Mouse (Mus musculus): ENCODE results near the gene Tsc22d3. TPM values are rescaled to one million over a fixed set of nuclear protein-coding genes. Genes with fewer than 3 reads are reported as not detected.
"Not testable (repeated sequence)": the region's sequence is repeated elsewhere in the genome, so short reads cannot be mapped to it uniquely, and the experiment has no call there.

The Tsc22d3 gene
- polyA plus RNA-seq, 1 experiment from 2014 or later, result 20.8 TPM

GRCm38 (mm10) chrX:140547660-140548419, 52.6 kb downstream of the Tsc22d3 start:
- Histone ChIP-seq H3K27me3 (ENCODE audit: control insufficient read depth, insufficient read depth, low read depth, low read length) (no peaks in the 10 kb centered on the region), H3K9me3 (replicated peaks; ENCODE audit: control insufficient read depth, low read length) (no peaks in the 10 kb centered on the region), H3K4me2 (ENCODE audit: low read depth, low read length) (no peak overlapping the region), H3K9ac (ENCODE audit: low read depth, low read length) (no peak overlapping the region), H3K4me3 (ENCODE audit: low read depth, low read length) (no peak overlapping the region), H3K36me3 (ENCODE audit: control insufficient read depth, insufficient read depth) (no peaks in the 10 kb centered on the region), H3K4me1 (ENCODE audit: control insufficient read depth, low read depth, low read length) (no peaks in the 10 kb centered on the region; the same call in none of the 2 replicates), H3K27ac (ENCODE audit: low read length) (no peak overlapping the region)
- 43% methylated on average over 7 of the region's 7 CpGs for WGBS (ENCODE audit: insufficient replicate concordance)
- no peak for ATAC-seq (ENCODE audit: low read depth)

DNA sequence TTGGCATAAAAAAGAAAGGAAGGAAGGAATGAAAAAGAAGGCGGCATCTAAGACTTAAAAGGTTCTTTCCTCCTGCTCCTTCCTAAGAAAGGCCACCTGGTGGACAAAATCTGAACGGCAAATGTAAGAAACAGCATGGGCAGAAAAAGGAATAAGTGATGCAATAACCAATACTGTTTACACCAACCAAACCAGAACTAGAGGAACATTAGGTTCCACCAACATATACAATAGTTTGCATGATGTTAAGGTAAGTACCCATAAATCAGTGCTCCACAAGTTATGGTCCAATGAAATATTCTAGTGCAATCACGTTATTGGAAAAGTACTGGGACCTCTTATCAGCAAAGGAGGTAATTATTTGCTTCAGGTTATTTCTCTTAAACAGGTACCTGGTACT, 55.7 kb downstream of the Tsc22d3 start:
- Histone ChIP-seq H3K27me3 (ENCODE audit: control insufficient read depth, insufficient read depth, low read depth, low read length) (no peaks in the 10 kb centered on the region), H3K4me3 (ENCODE audit: low read depth, low read length) (no peak overlapping the region), H3K36me3 (ENCODE audit: control insufficient read depth, insufficient read depth) (no peaks in the 10 kb centered on the region), H3K4me2 (ENCODE audit: low read depth, low read length) (no peak overlapping the region), H3K9me3 (replicated peaks; ENCODE audit: control insufficient read depth, low read length) (no peaks in the 10 kb centered on the region), H3K27ac (ENCODE audit: low read length) (no peak overlapping the region), H3K9ac (ENCODE audit: low read depth, low read length) (no peak overlapping the region), H3K4me1 (ENCODE audit: control insufficient read depth, low read depth, low read length) (no peaks in the 10 kb centered on the region; the same call in none of the 2 replicates)
- ATAC-seq (ENCODE audit: low read depth), result no peak
- WGBS (ENCODE audit: insufficient replicate concordance), result 37% methylated on average over 3 of the region's 3 CpGs

GRCm38 (mm10) chrX:140542938-140543673, 57.4 kb downstream of the Tsc22d3 start:
- no peaks in the 10 kb centered on the region for H3K27me3 ChIP-seq (ENCODE audit: control insufficient read depth, insufficient read depth, low read depth, low read length)
- ATAC-seq (ENCODE audit: low read depth), result peak; percentile 89
- peak overlapping the region; percentile 71 for H3K4me2 ChIP-seq (ENCODE audit: low read depth, low read length)
- H3K36me3 ChIP-seq (ENCODE audit: control insufficient read depth, insufficient read depth), result no peaks in the 10 kb centered on the region
- no peaks in the 10 kb centered on the region for H3K9me3 ChIP-seq (replicated peaks; ENCODE audit: control insufficient read depth, low read length)
- peak overlapping the region; percentile 65 for H3K4me3 ChIP-seq (ENCODE audit: low read depth, low read length)
- H3K9ac ChIP-seq (ENCODE audit: low read depth, low read length), result peak overlapping the region; percentile 65
- peak overlapping the region; percentile 76 for H3K27ac ChIP-seq (ENCODE audit: low read length)
- no peaks in the 10 kb centered on the region; the same call in none of the 2 replicates for H3K4me1 ChIP-seq (ENCODE audit: control insufficient read depth, low read depth, low read length)
- WGBS (ENCODE audit: insufficient replicate concordance), result 24% methylated on average over 18 of the region's 18 CpGs

DNA sequence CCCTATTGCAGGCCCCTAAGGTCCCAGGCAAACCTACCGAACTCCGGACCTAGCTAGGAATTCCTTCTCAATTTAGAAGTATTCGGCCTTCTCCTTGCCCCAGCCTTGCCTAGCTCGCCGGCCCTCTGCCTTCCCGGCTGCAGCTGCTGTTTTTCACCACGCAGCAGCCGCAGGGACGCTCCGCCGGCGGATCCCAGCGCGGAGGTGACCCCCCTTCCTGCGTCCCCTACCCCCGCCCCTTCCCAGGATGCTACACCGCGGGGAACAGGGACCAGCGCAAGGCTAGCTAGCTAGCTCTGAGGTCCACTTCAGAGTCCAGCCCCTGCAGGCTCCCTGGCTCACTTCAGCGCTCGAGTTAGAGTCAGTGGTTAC, 58.0 kb downstream of the Tsc22d3 start:
- no peaks in the 10 kb centered on the region for H3K9me3 ChIP-seq (replicated peaks; ENCODE audit: control insufficient read depth, low read length)
- H3K4me1 ChIP-seq (ENCODE audit: control insufficient read depth, low read depth, low read length), result peaks cover 3% of the 10 kb centered on the region
- H3K4me2 ChIP-seq (ENCODE audit: low read depth, low read length), result peak overlapping the region; percentile 71
- peak overlapping the region; percentile 65 for H3K4me3 ChIP-seq (ENCODE audit: low read depth, low read length)
- H3K27me3 ChIP-seq (ENCODE audit: control insufficient read depth, insufficient read depth, low read depth, low read length), result no peaks in the 10 kb centered on the region
- no peaks in the 10 kb centered on the region for H3K36me3 ChIP-seq (ENCODE audit: control insufficient read depth, insufficient read depth)
- H3K27ac ChIP-seq (ENCODE audit: low read length), result peak overlapping the region; percentile 76
- peak overlapping the region; percentile 65 for H3K9ac ChIP-seq (ENCODE audit: low read depth, low read length)
- peak; percentile 44 for ATAC-seq (ENCODE audit: low read depth)
- 22% methylated on average over 21 of the region's 21 CpGs for WGBS (ENCODE audit: insufficient replicate concordance)

GRCm38 (mm10) chrX:140541711-140542473, 58.6 kb downstream of the Tsc22d3 start:
- Histone ChIP-seq H3K4me3 (ENCODE audit: low read depth, low read length) (peak overlapping the region; percentile 65), H3K9me3 (replicated peaks; ENCODE audit: control insufficient read depth, low read length) (no peaks in the 10 kb centered on the region), H3K4me2 (ENCODE audit: low read depth, low read length) (peak overlapping the region; percentile 71), H3K9ac (ENCODE audit: low read depth, low read length) (peak overlapping the region; percentile 65), H3K27me3 (ENCODE audit: control insufficient read depth, insufficient read depth, low read depth, low read length) (no peaks in the 10 kb centered on the region), H3K4me1 (ENCODE audit: control insufficient read depth, low read depth, low read length) (peaks cover 3% of the 10 kb centered on the region), H3K36me3 (ENCODE audit: control insufficient read depth, insufficient read depth) (no peaks in the 10 kb centered on the region), H3K27ac (ENCODE audit: low read length) (peak overlapping the region; percentile 76)
- ATAC-seq (ENCODE audit: low read depth), result peak; percentile 40; the same call in 1 of the 2 replicates
- WGBS (ENCODE audit: insufficient replicate concordance), result 17% methylated on average over 10 of the region's 10 CpGs

- 70% methylated on average over 15 of the region's 15 CpGs for WGBS (ENCODE audit: insufficient replicate concordance)
- Histone ChIP-seq H3K4me3 (ENCODE audit: low read depth, low read length) (no peak overlapping the region), H3K27ac (ENCODE audit: low read length) (no peak overlapping the region), H3K36me3 (ENCODE audit: control insufficient read depth, insufficient read depth) (no peaks in the 10 kb centered on the region), H3K9me3 (replicated peaks; ENCODE audit: control insufficient read depth, low read length) (no peaks in the 10 kb centered on the region), H3K4me1 (ENCODE audit: control insufficient read depth, low read depth, low read length) (peaks cover 3% of the 10 kb centered on the region), H3K27me3 (ENCODE audit: control insufficient read depth, insufficient read depth, low read depth, low read length) (no peaks in the 10 kb centered on the region), H3K9ac (ENCODE audit: low read depth, low read length) (no peak overlapping the region), H3K4me2 (ENCODE audit: low read depth, low read length) (no peak overlapping the region)
- no peak for ATAC-seq (ENCODE audit: low read depth)
These were observed 59.9 kb downstream of the Tsc22d3 start for GRCm38 (mm10) chrX:140540500-140541114.

DNA sequence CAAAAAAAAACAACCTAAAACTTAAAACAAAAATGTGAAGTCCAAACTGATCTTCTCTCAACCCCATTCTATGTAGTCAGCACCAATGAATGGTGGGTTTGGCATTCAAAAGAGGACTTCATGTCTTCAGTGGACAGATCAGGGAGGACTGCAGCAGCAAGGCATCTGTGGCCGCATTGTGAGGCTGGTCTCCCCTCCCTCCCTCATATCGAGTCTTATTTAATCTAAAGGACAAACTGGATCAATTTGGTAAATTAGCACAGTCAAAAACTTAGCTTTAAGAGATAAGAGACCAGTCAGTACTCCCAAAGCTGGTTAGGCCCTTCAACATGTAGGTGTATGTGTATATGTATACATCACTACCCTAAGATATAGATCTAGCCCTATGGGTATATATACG, 60.6 kb downstream of the Tsc22d3 start:
- H3K27ac ChIP-seq (ENCODE audit: low read length); H3K9me3 ChIP-seq (replicated peaks; ENCODE audit: control insufficient read depth, low read length); ATAC-seq (ENCODE audit: low read depth); H3K36me3 ChIP-seq (ENCODE audit: control insufficient read depth, insufficient read depth); H3K9ac ChIP-seq (ENCODE audit: low read depth, low read length); H3K4me3 ChIP-seq (ENCODE audit: low read depth, low read length); H3K4me2 ChIP-seq (ENCODE audit: low read depth, low read length); H3K27me3 ChIP-seq (ENCODE audit: control insufficient read depth, insufficient read depth, low read depth, low read length); H3K4me1 ChIP-seq (ENCODE audit: control insufficient read depth, low read depth, low read length): not testable (repeated sequence)
- WGBS (ENCODE audit: insufficient replicate concordance), result 72% methylated on average over 3 of the region's 3 CpGs

DNA sequence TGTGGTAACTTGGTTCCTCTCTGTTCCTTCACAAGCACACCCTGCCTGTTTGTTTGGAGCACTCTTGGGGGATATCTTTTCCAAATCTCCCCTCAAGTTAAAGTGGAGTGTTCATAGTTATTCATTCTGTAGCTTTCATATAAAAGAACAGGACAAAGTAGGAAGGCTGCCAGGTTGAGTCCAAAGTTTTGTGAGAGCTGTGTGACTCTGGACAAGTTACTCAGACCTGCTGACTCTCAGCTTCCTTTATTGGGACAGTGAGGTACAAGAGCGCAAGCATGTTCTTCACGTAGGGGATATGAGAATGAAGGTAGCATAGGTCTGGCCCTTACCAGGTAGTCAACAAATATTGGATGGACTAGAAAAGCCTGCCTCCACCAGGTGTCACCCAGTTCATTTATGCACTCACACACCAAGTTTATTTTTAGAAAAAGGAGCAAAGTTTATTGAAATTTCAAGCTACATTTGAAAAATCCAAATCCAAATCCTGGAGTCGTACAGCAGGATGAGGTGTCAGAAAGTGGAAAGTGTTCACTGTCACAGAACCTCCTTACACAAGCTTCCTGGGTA, 61.3 kb downstream of the Tsc22d3 start:
- no peak for ATAC-seq (ENCODE audit: low read depth)
- no peaks in the 10 kb centered on the region for H3K36me3 ChIP-seq (ENCODE audit: control insufficient read depth, insufficient read depth)
- H3K9me3 ChIP-seq (replicated peaks; ENCODE audit: control insufficient read depth, low read length), result no peaks in the 10 kb centered on the region
- H3K27ac ChIP-seq (ENCODE audit: low read length), result no peak overlapping the region
- 49% methylated on average over 3 of the region's 3 CpGs for WGBS (ENCODE audit: insufficient replicate concordance)
- no peaks in the 10 kb centered on the region; the same call in 1 of the 2 replicates for H3K27me3 ChIP-seq (ENCODE audit: control insufficient read depth, insufficient read depth, low read depth, low read length)
- H3K4me3 ChIP-seq (ENCODE audit: low read depth, low read length), result no peak overlapping the region
- peaks cover 3% of the 10 kb centered on the region for H3K4me1 ChIP-seq (ENCODE audit: control insufficient read depth, low read depth, low read length)
- no peak overlapping the region for H3K9ac ChIP-seq (ENCODE audit: low read depth, low read length)
- no peak overlapping the region for H3K4me2 ChIP-seq (ENCODE audit: low read depth, low read length)
